Mouse (Mus musculus) small intestine, adult 2 months (tissue): Measurements from ENCODE around the gene Ptprk.

Experiments used
- CTCF ChIP-seq: fragments of 200-500 bp; IDR thresholded peaks from 2 replicates; pipeline ENCODE4 v1.5.1; 2012; ENCODE audit warnings: low read depth, mild to moderate bottlenecking, control low read depth, inconsistent platforms, low read length, moderate library complexity, mixed read lengths; ENCODE audit not compliant: insufficient replicate concordance, insufficient read length; ENCODE audit errors: extremely low read depth
- POLR2A ChIP-seq: fragments of 200-500 bp; IDR thresholded peaks from 2 replicates; pipeline ENCODE4 v1.6.1; 2012; ENCODE audit warnings: low read depth, mild to moderate bottlenecking, control low read depth, inconsistent platforms, low read length, moderate library complexity

DNA sequence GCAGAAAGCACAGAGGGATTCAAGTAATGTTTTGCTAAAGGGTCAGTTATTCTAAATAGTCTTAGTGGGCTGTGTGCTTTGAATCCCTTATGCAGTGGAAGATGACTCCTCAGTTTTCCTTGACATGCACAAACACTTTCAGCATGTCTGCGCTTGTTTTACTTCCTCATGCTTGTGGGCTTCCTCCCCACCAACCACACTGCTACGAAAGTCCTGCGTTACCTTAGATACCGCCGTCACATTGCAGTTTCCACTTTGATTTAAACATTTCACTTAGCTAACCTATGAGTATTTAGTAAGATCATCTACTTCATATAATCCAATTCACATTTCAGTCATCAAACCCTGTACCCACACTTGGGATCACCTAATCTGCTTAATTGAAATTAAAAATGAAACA, 441.5 kb downstream of the Ptprk start:
- TF ChIP-seq CTCF = no peak
- no peak for TF ChIP-seq POLR2A
